Comparison of ENCODE assay signal across 1 mouse cellular context in the genomic region with DNA sequence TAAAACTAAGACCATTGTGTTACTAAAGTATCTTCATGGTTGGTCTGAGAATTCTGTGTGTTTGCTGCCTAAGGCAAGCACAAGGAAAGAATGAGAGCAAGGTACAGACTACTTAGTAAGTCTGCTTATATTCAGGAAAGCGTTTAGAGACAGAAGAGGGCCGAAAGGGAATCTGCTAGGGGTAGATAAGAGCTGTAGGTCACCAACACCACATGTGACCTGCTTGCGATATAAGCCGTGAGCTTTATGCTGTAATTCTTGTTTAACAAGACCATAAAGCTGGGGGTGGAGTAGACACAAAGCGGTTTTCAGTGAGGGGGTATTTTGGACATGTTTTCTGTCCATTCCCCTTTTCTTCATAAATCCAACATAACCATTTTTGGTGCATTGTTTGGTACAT.
TF ChIP-seq lines count a peak whose summit lies in the region.

No protein-coding gene starts in this region.

TF ChIP-seq in MEL, 35 proteins besides CTCF, POLR2A, EP300 and RAD21 (continued from another document):
- no peak for TF ChIP-seq MEF2A (IDR thresholded peaks at IDR 0.05; ENCODE audit: extremely low read depth, insufficient replicate concordance, low read depth, low read length, poor library complexity, severe bottlenecking)
- peak; percentile 88 for TF ChIP-seq TCF12 (IDR thresholded peaks at IDR 0.05; ENCODE audit: low read depth, low read length)
- no peak for TF ChIP-seq MYB (IDR thresholded peaks at IDR 0.05; ENCODE audit: low read depth, low read length)
- no peak for TF ChIP-seq CHD1 (IDR thresholded peaks at IDR 0.05; ENCODE audit: low read depth, low read length)
- TF ChIP-seq BHLHE40 (IDR thresholded peaks at IDR 0.05; ENCODE audit: borderline replicate concordance, low read depth, low read length): peak; percentile 35; the same call in 1 of the 2 replicates
- TF ChIP-seq MAZ (IDR thresholded peaks at IDR 0.05; ENCODE audit: low read depth, low read length): no peak
- TF ChIP-seq TAL1 (IDR thresholded peaks at IDR 0.05; ENCODE audit: low read length): peak; percentile 87
- peak; percentile 65; the same call in 1 of the 2 replicates for TF ChIP-seq ETS1 (IDR thresholded peaks at IDR 0.05; ENCODE audit: low read depth, low read length)
- TF ChIP-seq USF1 (IDR thresholded peaks at IDR 0.05; ENCODE audit: low read depth, low read length): peak; percentile 71
- peak; percentile 88 for TF ChIP-seq GATA1 (IDR thresholded peaks at IDR 0.05; ENCODE audit: low read depth, low read length)
